Mouse (Mus musculus): ENCODE results near the gene Olfr1355. TPM values are rescaled to one million over a fixed set of nuclear protein-coding genes. Genes with fewer than 3 reads are reported as not detected.
"Not testable (repeated sequence)": the region's sequence is repeated elsewhere in the genome, so short reads cannot be mapped to it uniquely, and the experiment has no call there.

Gene Olfr1355
- not detected in 2 replicates for polyA plus RNA-seq (2012; ENCODE audit: insufficient read depth, insufficient read length, missing spikeins)

DNA sequence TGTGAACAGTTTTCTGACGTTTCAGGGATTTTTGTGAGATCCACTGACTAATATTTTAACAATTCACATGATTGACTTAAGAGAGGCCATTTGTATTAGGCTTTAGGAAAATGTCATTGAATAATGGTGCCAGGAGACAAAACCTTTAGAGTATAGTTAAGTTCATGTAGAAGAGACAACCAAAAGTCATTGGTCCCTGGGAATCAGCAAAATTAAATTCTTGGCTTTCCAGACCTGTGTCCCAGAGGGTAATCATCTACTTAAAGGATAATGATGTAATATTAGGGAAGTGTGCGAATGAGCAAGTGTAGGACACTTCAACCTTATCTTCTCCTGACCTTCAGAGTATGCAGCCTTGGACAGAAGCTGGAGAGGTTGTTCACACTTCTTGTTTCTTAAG, at the start of gene Olfr1355:
Gene Olfr1355 (plus strand): TSS at position 301 of the 400 bp plus-strand sequence.
- TF ChIP-seq POLR2A (IDR thresholded peaks at IDR 0.05; ENCODE audit: borderline replicate concordance, low read depth, low read length) (no peak), CTCF (IDR thresholded peaks at IDR 0.05; ENCODE audit: low read depth, low read length) (no peak)
- Histone ChIP-seq H3K27ac (ENCODE audit: insufficient read depth, low read depth, low read length) (no peak within 1 kb of the TSS), H3K4me3 (ENCODE audit: insufficient read depth, low read length) (no peak within 1 kb of the TSS), H3K4me1 (ENCODE audit: control insufficient read depth, insufficient read depth, low read length) (no peaks in the 10 kb centered on the region)

DNA sequence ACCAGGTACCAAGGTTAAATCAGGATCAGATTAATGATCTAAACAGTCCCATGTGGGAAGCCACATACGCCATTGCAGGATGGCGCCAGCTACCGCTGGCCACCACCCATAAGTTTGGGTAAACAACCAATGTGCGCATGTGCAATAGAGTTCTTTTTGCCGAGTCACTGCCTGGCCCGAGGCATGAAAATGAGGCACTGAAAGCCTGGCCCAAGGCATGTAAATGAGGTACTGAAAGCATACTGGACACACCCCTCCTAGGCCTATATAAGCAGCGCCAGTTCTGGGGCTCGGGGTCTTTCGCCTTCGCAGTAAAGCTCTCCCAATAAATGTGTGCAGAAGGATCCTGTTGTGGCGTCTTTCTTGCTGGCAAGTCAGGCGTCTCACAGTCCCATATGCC, 34.9 kb upstream of the Olfr1355 start:
- H3K4me1 ChIP-seq (ENCODE audit: control insufficient read depth, insufficient read depth, low read length); H3K4me3 ChIP-seq (ENCODE audit: insufficient read depth, low read length); H3K27ac ChIP-seq (ENCODE audit: insufficient read depth, low read depth, low read length): not testable (repeated sequence)

GRCm38 (mm10) chr10:78852066-78852465, 23.3 kb upstream of the Olfr1355 start, which contains the start of gene Olfr1356:
Olfr1356 (minus strand) TSS chr10:78852166.
- TF ChIP-seq CTCF (IDR thresholded peaks at IDR 0.05; ENCODE audit: low read depth, low read length) (no peak), POLR2A (IDR thresholded peaks at IDR 0.05; ENCODE audit: borderline replicate concordance, low read depth, low read length) (no peak)
- no peaks in the 10 kb centered on the region for H3K4me1 ChIP-seq (ENCODE audit: control insufficient read depth, insufficient read depth, low read length)
- H3K27ac ChIP-seq (ENCODE audit: insufficient read depth, low read depth, low read length): no peak within 1 kb of the TSS
- no peak within 1 kb of the TSS for H3K4me3 ChIP-seq (ENCODE audit: insufficient read depth, low read length)

DNA sequence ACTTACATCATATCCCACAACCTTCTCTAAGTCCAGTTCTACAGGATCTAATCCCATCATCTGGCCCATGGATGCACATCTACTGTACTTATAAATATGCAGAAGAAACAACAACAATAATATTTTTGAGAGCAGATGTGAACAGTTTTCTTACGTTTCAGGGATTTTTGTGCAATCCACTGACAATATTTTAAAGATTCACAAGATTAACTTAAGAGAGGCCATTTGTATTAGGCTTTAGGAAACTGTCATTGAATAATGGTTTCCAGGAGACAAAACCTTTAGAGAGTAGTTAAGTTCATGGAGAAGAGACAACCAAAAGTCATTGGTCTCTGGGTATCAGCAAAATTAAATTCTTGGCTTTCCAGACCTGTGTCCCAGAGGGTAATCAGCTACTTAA, 37.5 kb downstream of the Olfr1355 start, which contains the start of gene Olfr1354:
Gene Olfr1354 (plus strand): TSS at position 301 of the 400 bp plus-strand sequence.
- H3K4me3 ChIP-seq (ENCODE audit: insufficient read depth, low read length); H3K27ac ChIP-seq (ENCODE audit: insufficient read depth, low read depth, low read length); H3K4me1 ChIP-seq (ENCODE audit: control insufficient read depth, insufficient read depth, low read length): not testable (repeated sequence)

Other genes with a start within 250 kb of the Olfr1355 start
- not detected in 2 replicates for gene Casp14, start 157.2 kb upstream of the Olfr1355 start, polyA plus RNA-seq (2012; ENCODE audit: insufficient read depth, insufficient read length, missing spikeins)
- not detected in 2 replicates for gene Ccdc105, start 122.5 kb upstream of the Olfr1355 start, polyA plus RNA-seq (2012; ENCODE audit: insufficient read depth, insufficient read length, missing spikeins)
- gene Slc1a6, start 95.0 kb upstream of the Olfr1355 start, polyA plus RNA-seq (2012; ENCODE audit: insufficient read depth, insufficient read length, missing spikeins): not detected in 2 replicates
- not detected in 2 replicates for gene Olfr1356, start 23.4 kb upstream of the Olfr1355 start, polyA plus RNA-seq (2012; ENCODE audit: insufficient read depth, insufficient read length, missing spikeins)
- not detected in 2 replicates for gene Olfr1354, start 37.6 kb downstream of the Olfr1355 start, polyA plus RNA-seq (2012; ENCODE audit: insufficient read depth, insufficient read length, missing spikeins)
- gene Olfr8, start 75.1 kb downstream of the Olfr1355 start, polyA plus RNA-seq (2012; ENCODE audit: insufficient read depth, insufficient read length, missing spikeins): not detected in 2 replicates
- not detected in 2 replicates for gene Olfr1353, start 87.8 kb downstream of the Olfr1355 start, polyA plus RNA-seq (2012; ENCODE audit: insufficient read depth, insufficient read length, missing spikeins)
- not detected in 2 replicates for gene Olfr1352, start 105.5 kb downstream of the Olfr1355 start, polyA plus RNA-seq (2012; ENCODE audit: insufficient read depth, insufficient read length, missing spikeins)
- gene Olfr1351, start 136.9 kb downstream of the Olfr1355 start, polyA plus RNA-seq (2012; ENCODE audit: insufficient read depth, insufficient read length, missing spikeins): 0.29 TPM in 1 of 2 replicates, not detected in the other
- not detected in 2 replicates for gene Olfr57, start 153.2 kb downstream of the Olfr1355 start, polyA plus RNA-seq (2012; ENCODE audit: insufficient read depth, insufficient read length, missing spikeins)
- gene 2610008E11Rik, start 222.1 kb downstream of the Olfr1355 start, polyA plus RNA-seq (2012; ENCODE audit: insufficient read depth, insufficient read length, missing spikeins): 7.9 and 9.7 TPM in 2 replicates